Mouse (Mus musculus) heart, embryonic 13.5 days (tissue): ENCODE measurements around the gene Nemp1. TPM values are rescaled to one million over a fixed set of nuclear protein-coding genes. Genes with fewer than 3 reads are reported as not detected.
A peak's percentile ranks its signal among the peaks of the same experiment; 100 is the strongest.

Source experiments
- ATAC-seq: fragments of 200-750 bp; cut with Nextera tagmentation; 2 replicates; pipeline ENCODE4 v1.8.0; 2017; ENCODE audit warnings: moderate TSS enrichment; ENCODE audit not compliant: insufficient number of reproducible peaks, low FRiP score, low TSS enrichment; ENCODE audit errors: extremely low read depth
- H3K27ac ChIP-seq: fragments of 300-500 bp; sonication (generic); replicated peaks from 2 replicates; pipeline ENCODE4 v1.5.1; 2015; ENCODE audit warnings: moderate library complexity, mild to moderate bottlenecking, inconsistent platforms
- H3K27me3 ChIP-seq: fragments of 300-500 bp; sonication (generic); replicated peaks from 2 replicates; pipeline ENCODE4 v1.6.1; 2015; ENCODE audit warnings: mild to moderate bottlenecking, inconsistent platforms
- H3K36me3 ChIP-seq: fragments of 300-500 bp; sonication (generic); 2 replicates; pipeline ENCODE4 v1.6.1; 2015; ENCODE audit warnings: mild to moderate bottlenecking, inconsistent platforms
- H3K4me1 ChIP-seq: fragments of 300-500 bp; sonication (generic); 2 replicates; pipeline ENCODE4 v1.6.1; 2015; ENCODE audit warnings: inconsistent platforms
- H3K4me2 ChIP-seq: fragments of 300-500 bp; sonication (generic); 2 replicates; pipeline ENCODE4 v1.6.1; 2015; ENCODE audit warnings: inconsistent platforms, mild to moderate bottlenecking, moderate library complexity
- H3K4me3 ChIP-seq: fragments of 300-500 bp; sonication (generic); 2 replicates; pipeline ENCODE4 v1.5.1; 2015; ENCODE audit warnings: moderate library complexity, mild to moderate bottlenecking, inconsistent platforms
- H3K9ac ChIP-seq: fragments of 300-500 bp; sonication (generic); 2 replicates; pipeline ENCODE4 v1.6.1; 2015; ENCODE audit warnings: inconsistent platforms, mild to moderate bottlenecking, moderate library complexity
- H3K9me3 ChIP-seq: fragments of 300-500 bp; sonication (generic); 2 replicates; pipeline ENCODE4 v1.6.1; 2016; ENCODE audit warnings: inconsistent platforms
- WGBS: fragments of 180-500 bp; shearing (Covaris S2); methylation state at CpG from one replicate; pipeline ENCODE4 v1.1.7; 2015; ENCODE audit warnings: mixed read lengths; 5-methylcytosine and 5-hydroxymethylcytosine counted together
- polyA plus RNA-seq: library from polyadenylated mRNA; unstranded; fragments of >200 nt; fragmentation: Nextera tagmentation; extraction: Ambion mirVana; gene quantifications from 2 replicates; pipeline ENCODE4 v1.2.1, GENCODE M21; 2015

The Nemp1 gene
- polyA plus RNA-seq, 1 experiment from 2014 or later: 7.1 TPM

- H3K27ac ChIP-seq: peak overlapping the region; percentile 62
- H3K36me3 ChIP-seq: no peaks in the 10 kb centered on the region
- no peaks in the 10 kb centered on the region for H3K27me3 ChIP-seq
- peak overlapping the region; percentile 87 for H3K4me3 ChIP-seq
- H3K9me3 ChIP-seq: no peaks in the 10 kb centered on the region
- no peak for ATAC-seq
- H3K4me1 ChIP-seq: peaks cover 23% of the 10 kb centered on the region
- peak overlapping the region; percentile 78 for H3K9ac ChIP-seq
- WGBS: 51% methylated on average over 5 of the region's 5 CpGs
- H3K4me2 ChIP-seq: peak overlapping the region; percentile 78
Observed at GRCm38 (mm10) chr10:127675859-127676398, 9.2 kb downstream of the Nemp1 start.

- Histone ChIP-seq H3K27ac (peak overlapping the region; percentile 78), H3K4me3 (peak overlapping the region; percentile 87), H3K9me3 (no peaks in the 10 kb centered on the region), H3K27me3 (no peaks in the 10 kb centered on the region), H3K4me1 (peaks cover 23% of the 10 kb centered on the region), H3K36me3 (no peaks in the 10 kb centered on the region), H3K9ac (peak overlapping the region; percentile 88), H3K4me2 (peak overlapping the region; percentile 98)
- peak; percentile 94 for ATAC-seq
- WGBS: under 1% methylated on average over 67 of the region's 71 CpGs
Observed at GRCm38 (mm10) chr10:127676691-127677548, 10.2 kb downstream of the Nemp1 start.

- no peaks in the 10 kb centered on the region for H3K36me3 ChIP-seq
- H3K27me3 ChIP-seq: no peaks in the 10 kb centered on the region
- peak overlapping the region; percentile 78; the same call in 1 of the 2 replicates for H3K27ac ChIP-seq
- H3K9me3 ChIP-seq: no peaks in the 10 kb centered on the region
- peak overlapping the region; percentile 87 for H3K4me3 ChIP-seq
- peaks cover 23% of the 10 kb centered on the region for H3K4me1 ChIP-seq
- 5% methylated on average over 14 of the region's 14 CpGs for WGBS
- H3K4me2 ChIP-seq: peak overlapping the region; percentile 98
- H3K9ac ChIP-seq: peak overlapping the region; percentile 88
- ATAC-seq: no peak
Observed at GRCm38 (mm10) chr10:127677591-127678336, 11.1 kb downstream of the Nemp1 start.

DNA sequence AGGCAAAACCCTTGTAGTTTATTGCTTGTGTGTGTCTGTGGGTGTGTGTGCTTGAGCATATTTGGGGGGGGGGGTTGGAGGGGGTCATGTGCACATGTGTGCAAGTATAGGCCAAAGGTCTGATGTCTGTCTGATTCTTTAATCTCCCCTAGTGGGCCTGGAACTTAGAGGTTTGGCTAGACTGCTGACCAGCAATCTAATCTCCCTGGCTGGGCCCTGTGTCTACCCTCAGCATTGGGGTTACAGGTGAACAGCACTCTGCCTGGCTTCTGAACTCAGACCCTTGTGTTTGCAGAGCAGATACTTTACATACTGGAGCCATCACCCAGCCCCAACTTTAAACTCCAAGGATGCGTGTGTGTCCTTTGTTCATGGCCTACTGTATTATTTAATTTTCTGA is 12.5 kb downstream of the Nemp1 start:
- Histone ChIP-seq H3K4me1 (peaks cover 23% of the 10 kb centered on the region), H3K4me3 (no peak overlapping the region), H3K27ac (no peak overlapping the region), H3K27me3 (no peaks in the 10 kb centered on the region), H3K9ac (peak overlapping the region; percentile 47; the same call in 1 of the 2 replicates), H3K4me2 (no peak overlapping the region), H3K9me3 (no peaks in the 10 kb centered on the region), H3K36me3 (no peaks in the 10 kb centered on the region)
- WGBS: 80% methylated on average over 1 of the region's 1 CpGs
- no peak for ATAC-seq

DNA sequence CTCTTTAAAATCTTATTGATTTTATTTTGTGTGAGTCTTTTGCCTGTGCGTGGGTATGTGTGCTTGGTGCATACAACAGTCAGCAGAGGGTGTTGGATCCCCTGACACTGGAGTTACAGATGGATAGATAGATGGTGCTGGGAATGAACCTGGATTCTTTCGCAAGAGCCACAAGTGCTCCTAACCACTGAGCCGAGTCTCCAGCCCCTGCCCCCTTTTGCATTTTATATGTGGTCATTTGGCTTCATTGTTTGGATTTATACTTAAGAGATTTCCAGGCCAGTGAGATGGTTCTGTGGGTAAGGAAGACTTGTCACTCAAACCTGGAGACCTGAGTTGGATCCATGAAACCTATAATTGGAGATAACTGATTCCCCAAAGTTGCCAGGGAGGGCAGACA is 13.2 kb downstream of the Nemp1 start:
- 83% methylated on average over 3 of the region's 3 CpGs for WGBS
- no peak overlapping the region for H3K4me3 ChIP-seq
- no peak overlapping the region for H3K4me2 ChIP-seq
- H3K9ac ChIP-seq: no peak overlapping the region
- H3K9me3 ChIP-seq: no peaks in the 10 kb centered on the region
- H3K27me3 ChIP-seq: no peaks in the 10 kb centered on the region
- no peaks in the 10 kb centered on the region for H3K36me3 ChIP-seq
- no peak for ATAC-seq
- H3K27ac ChIP-seq: no peak overlapping the region
- H3K4me1 ChIP-seq: peaks cover 22% of the 10 kb centered on the region

- no peak for ATAC-seq
- Histone ChIP-seq H3K27ac (no peak overlapping the region), H3K36me3 (no peaks in the 10 kb centered on the region), H3K4me3 (no peak overlapping the region), H3K4me2 (no peak overlapping the region), H3K4me1 (peaks cover 12% of the 10 kb centered on the region), H3K27me3 (no peaks in the 10 kb centered on the region), H3K9me3 (no peaks in the 10 kb centered on the region), H3K9ac (no peak overlapping the region)
- WGBS: 82% methylated on average over 6 of the region's 6 CpGs
Observed at GRCm38 (mm10) chr10:127682886-127683285, 16.2 kb downstream of the Nemp1 start.

DNA sequence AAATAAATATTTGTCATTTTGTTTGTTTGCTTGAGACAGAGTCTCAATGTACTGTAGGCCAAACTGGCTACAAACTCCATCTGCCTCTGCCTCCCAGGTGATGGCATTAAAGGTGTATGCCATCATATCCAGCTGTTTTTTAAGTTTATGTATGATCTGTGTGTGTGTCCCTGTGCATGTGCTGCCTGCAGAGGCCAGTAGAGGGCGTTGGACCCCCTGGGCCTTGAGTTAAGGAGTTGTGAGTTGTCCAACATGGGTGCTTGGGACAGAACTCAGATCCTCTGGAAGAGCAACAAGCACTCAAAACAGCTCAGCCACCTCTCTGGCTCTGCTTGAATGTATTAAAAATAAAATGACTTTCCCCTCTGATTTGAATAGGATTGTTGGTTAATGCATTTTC is 24.4 kb downstream of the Nemp1 start:
- no peak overlapping the region for H3K4me2 ChIP-seq
- no peak overlapping the region for H3K4me3 ChIP-seq
- 11% methylated on average over 1 of the region's 1 CpGs for WGBS
- H3K27ac ChIP-seq: no peak overlapping the region
- H3K36me3 ChIP-seq: peaks cover 62% of the 10 kb centered on the region
- H3K27me3 ChIP-seq: no peaks in the 10 kb centered on the region
- peaks cover 3% of the 10 kb centered on the region; the same call in 1 of the 2 replicates for H3K4me1 ChIP-seq
- H3K9me3 ChIP-seq: no peaks in the 10 kb centered on the region
- no peak overlapping the region for H3K9ac ChIP-seq
- ATAC-seq: no peak

GRCm38 (mm10) chr10:127694636-127695035 is 27.9 kb downstream of the Nemp1 start:
- Histone ChIP-seq H3K9ac (no peak overlapping the region), H3K4me1 (no peaks in the 10 kb centered on the region), H3K4me2 (no peak overlapping the region), H3K4me3 (no peak overlapping the region), H3K27me3 (no peaks in the 10 kb centered on the region), H3K27ac (no peak overlapping the region), H3K36me3 (peaks cover 88% of the 10 kb centered on the region), H3K9me3 (no peaks in the 10 kb centered on the region)
- 57% methylated on average over 2 of the region's 2 CpGs for WGBS
- no peak for ATAC-seq

DNA sequence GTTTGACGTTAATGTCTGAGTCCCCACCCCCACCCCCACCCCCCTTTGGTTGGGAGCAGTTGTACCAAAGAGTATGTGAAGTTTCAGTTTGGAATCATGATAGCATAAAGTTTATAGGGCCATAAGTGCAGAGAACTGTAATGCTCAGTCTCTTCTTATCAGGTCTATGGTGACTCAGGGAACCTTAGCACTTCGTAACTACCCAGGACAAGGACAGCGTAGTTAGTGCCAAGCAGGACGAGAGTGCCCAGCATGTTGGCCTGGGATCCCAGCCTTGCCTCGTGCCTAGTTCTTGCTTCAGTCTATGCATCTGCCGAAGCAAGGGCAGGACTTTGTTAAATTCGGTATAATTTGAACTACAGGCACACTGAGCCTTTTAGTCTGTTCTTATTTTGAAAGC is 29.1 kb downstream of the Nemp1 start:
- Histone ChIP-seq H3K36me3 (peaks cover 83% of the 10 kb centered on the region), H3K4me2 (no peak overlapping the region), H3K9ac (no peak overlapping the region), H3K4me3 (no peak overlapping the region), H3K27me3 (no peaks in the 10 kb centered on the region), H3K9me3 (no peaks in the 10 kb centered on the region), H3K4me1 (no peaks in the 10 kb centered on the region), H3K27ac (no peak overlapping the region)
- ATAC-seq: no peak
- 84% methylated on average over 7 of the region's 7 CpGs for WGBS

GRCm38 (mm10) chr10:127698966-127699365 is 32.3 kb downstream of the Nemp1 start:
- no peak for ATAC-seq

GRCm38 (mm10) chr10:127703299-127703698 is 36.6 kb downstream of the Nemp1 start:
- H3K4me2 ChIP-seq: no peak overlapping the region
- H3K9me3 ChIP-seq: no peaks in the 10 kb centered on the region
- 29% methylated on average over 4 of the region's 4 CpGs for WGBS
- no peak for ATAC-seq
- H3K27me3 ChIP-seq: no peaks in the 10 kb centered on the region
- H3K4me3 ChIP-seq: no peak overlapping the region
- H3K27ac ChIP-seq: no peak overlapping the region
- H3K36me3 ChIP-seq: peaks cover 19% of the 10 kb centered on the region
- peaks cover 19% of the 10 kb centered on the region for H3K4me1 ChIP-seq
- no peak overlapping the region for H3K9ac ChIP-seq

More at GRCm38 (mm10) chr10:127698966-127699365, 32.3 kb downstream of the Nemp1 start:
- WGBS: 84% methylated on average over 7 of the region's 7 CpGs
- no peaks in the 10 kb centered on the region for H3K27me3 ChIP-seq
- H3K36me3 ChIP-seq: peaks cover 59% of the 10 kb centered on the region
- no peaks in the 10 kb centered on the region for H3K9me3 ChIP-seq
- H3K4me1 ChIP-seq: no peaks in the 10 kb centered on the region
- no peak overlapping the region for H3K4me2 ChIP-seq
- no peak overlapping the region for H3K9ac ChIP-seq
- no peak overlapping the region for H3K4me3 ChIP-seq
- H3K27ac ChIP-seq: no peak overlapping the region
